In genomic region chr5:140093489-140093888, GRCm38 (mm10) we compare ENCODE assay signal across 29 mouse cellular contexts.
A peak's percentile ranks its signal among the peaks of the same experiment; 100 is the strongest.
DNase-seq lines count a peak whose midpoint lies in the region; ATAC-seq lines count a peak whose summit lies in the region.
"Had no signal": no experiment of that assay in that cellular context is flagged by ENCODE, and none has a peak within 500 bp of the region (broad histone marks: within the 10 kb centered on the region; RNA-seq: fewer than 3 reads in every experiment).

No protein-coding gene starts in this region.

- H3K27me3 ChIP-seq in forebrain, embryonic 15.5 days = no peaks in the 10 kb centered on the region
- no peaks in the 10 kb centered on the region for H3K27me3 ChIP-seq in forebrain, embryonic 12.5 days
- H3K27me3 ChIP-seq: embryonic facial prominence, embryonic 12.5 days; heart, embryonic 13.5 days; limb, embryonic 15.5 days; liver, embryonic 13.5 days; megakaryocyte, embryonic 14.5 days; midbrain, embryonic 12.5 days; neural tube, embryonic 13.5 days; Patski had no signal

- H3K27ac ChIP-seq in forebrain, embryonic 15.5 days (replicated peaks) = peak overlapping the region; percentile 73
- H3K27ac ChIP-seq in forebrain, embryonic 12.5 days = no peak overlapping the region
- H3K27ac ChIP-seq: embryonic facial prominence, embryonic 12.5 days; heart, adult 2 months; heart, embryonic 13.5 days; limb, embryonic 10.5 days; limb, embryonic 15.5 days; liver, embryonic 13.5 days; midbrain, embryonic 12.5 days; neural tube, embryonic 13.5 days had no signal

- WGBS in forebrain, embryonic 15.5 days = 46% methylated on average over 8 of the region's 8 CpGs
- WGBS in forebrain, embryonic 12.5 days = 84% methylated on average over 8 of the region's 8 CpGs

- peaks cover 59% of the 10 kb centered on the region for H3K4me1 ChIP-seq in forebrain, embryonic 15.5 days
- H3K4me1 ChIP-seq in forebrain, embryonic 12.5 days = peaks cover 28% of the 10 kb centered on the region
- H3K4me1 ChIP-seq: embryonic facial prominence, embryonic 12.5 days; heart, embryonic 13.5 days; liver, embryonic 13.5 days; megakaryocyte, embryonic 14.5 days had no signal

- no peak overlapping the region for H3K9ac ChIP-seq in forebrain, embryonic 15.5 days (replicated peaks)
- no peak overlapping the region for H3K9ac ChIP-seq in forebrain, embryonic 12.5 days
- H3K9ac ChIP-seq: embryonic facial prominence, embryonic 12.5 days; heart, embryonic 13.5 days; limb, embryonic 15.5 days; liver, embryonic 13.5 days; midbrain, embryonic 12.5 days; neural tube, embryonic 13.5 days had no signal

- H3K9me3 ChIP-seq in forebrain, embryonic 15.5 days = no peaks in the 10 kb centered on the region
- H3K9me3 ChIP-seq in forebrain, embryonic 12.5 days = no peaks in the 10 kb centered on the region
- H3K9me3 ChIP-seq: embryonic facial prominence, embryonic 12.5 days; heart, embryonic 13.5 days; limb, embryonic 10.5 days; limb, embryonic 15.5 days; liver, embryonic 13.5 days; megakaryocyte, embryonic 14.5 days; midbrain, embryonic 12.5 days; neural tube, embryonic 13.5 days had no signal

- no peak overlapping the region for H3K4me3 ChIP-seq in forebrain, embryonic 15.5 days
- H3K4me3 ChIP-seq in forebrain, embryonic 12.5 days (replicated peaks) = no peak overlapping the region
- H3K4me3 ChIP-seq: embryonic facial prominence, embryonic 12.5 days; heart, adult 2 months; heart, embryonic 13.5 days; limb, embryonic 10.5 days; limb, embryonic 15.5 days; liver, embryonic 13.5 days; megakaryocyte, embryonic 14.5 days; midbrain, embryonic 12.5 days; myocyte; neural tube, embryonic 13.5 days had no signal

- no peaks in the 10 kb centered on the region for H3K36me3 ChIP-seq in forebrain, embryonic 15.5 days
- peaks cover 2% of the 10 kb centered on the region for H3K36me3 ChIP-seq in forebrain, embryonic 12.5 days (replicated peaks)
- H3K36me3 ChIP-seq: neural tube, embryonic 13.5 days had no signal

- intact Hi-C loops in left cerebral cortex, postnatal 4 days (cut with DNase I) = no loop called here
- intact Hi-C loops in left cerebral cortex, postnatal 10 days (cut with DNase I) = no loop called here

- DNase-seq in cerebellum, postnatal 14 days = peak; percentile 37 to 55
- no peak for DNase-seq in cerebellum, adult 8-10 months
- DNase-seq in left cerebral cortex, postnatal 4 days = peak; percentile 32
- DNase-seq in left cerebral cortex, postnatal 10 days (ENCODE audit: extremely low spot score in 1 of 2, low spot score in 2 of 2) = no peak
- DNase-seq in heart, adult 8-10 months (ENCODE audit: low spot score) = no peak
- DNase-seq: adrenal gland, postnatal 10 days; cerebellum, adult 9-10 months; embryo, embryonic 11 days; heart, adult 2 months; heart, postnatal 10 days; kidney, adult 9 months; kidney, postnatal 10 days; liver, embryonic 13.5 days; lung, adult 18-20 months; lung, postnatal 4 days; thymus, postnatal 4 days had no signal

- H3K4me2 ChIP-seq in forebrain, embryonic 15.5 days (replicated peaks) = no peak overlapping the region
- H3K4me2 ChIP-seq in forebrain, embryonic 12.5 days = no peak overlapping the region
- H3K4me2 ChIP-seq: embryonic facial prominence, embryonic 12.5 days; heart, embryonic 13.5 days; limb, embryonic 15.5 days; liver, embryonic 13.5 days; midbrain, embryonic 12.5 days; neural tube, embryonic 13.5 days had no signal

- peak; percentile 18; the same call in 1 of the 2 replicates for ATAC-seq in forebrain, embryonic 15.5 days (replicated peaks)
- no peak for ATAC-seq in forebrain, embryonic 12.5 days (ENCODE audit: low FRiP score)
- ATAC-seq: intestine, postnatal 0 days; lung, postnatal 0 days; Patski had no signal

Comparison
In these comparisons a context has a peak if more than half of its experiments do, and no peak if none do; other contexts are left out.
1. DNase-seq: peak in cerebellum, postnatal 14 days (2 of 2) and left cerebral cortex, postnatal 4 days (single experiment); none in cerebellum, adult 8-10 months (single experiment), left cerebral cortex, postnatal 10 days (0 of 2) and heart, adult 8-10 months (single experiment).